Mouse (Mus musculus): ENCODE measurements around the gene Uqcr11.

DNA sequence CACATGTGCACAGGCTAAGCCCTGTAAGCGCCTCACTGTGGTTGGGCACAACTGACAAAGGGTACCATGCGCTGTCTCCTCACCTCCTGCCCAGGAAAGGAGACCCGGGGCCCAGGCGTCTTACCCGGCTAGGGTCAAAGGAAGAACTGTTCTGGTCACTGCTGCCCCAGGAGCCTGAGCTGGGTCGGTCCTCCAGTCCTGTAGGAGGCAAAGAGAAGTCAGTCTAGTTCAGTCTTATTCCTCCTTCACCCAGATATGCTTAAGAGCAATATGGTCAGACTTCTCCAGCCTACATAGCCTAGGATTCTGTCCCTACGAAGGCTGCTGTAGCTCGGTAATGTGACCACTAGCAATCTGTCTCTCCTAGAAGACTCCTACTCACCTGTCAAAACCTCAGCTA, 14.6 kb upstream of the Uqcr11 start:
- TF ChIP-seq GATA1 (IDR thresholded peaks at IDR 0.05; ENCODE audit: low read length) (no peak), TAL1 (IDR thresholded peaks at IDR 0.05; ENCODE audit: low read length) (no peak)

Data from erythroblast, embryonic 14.5 days (primary cell).